Mouse (Mus musculus) liver (tissue): ENCODE measurements at regions not wholly inside any gene's neighbourhood (a gene's known extent, or its start where the extent isn't known, plus 50 kb on each side); places are given as distances from the start of the nearest gene placed in this dataset.

ENCODE experiments used
- DNase-seq: peaks from one replicate; pipeline ENCODE4 v3.0.0-alpha.2; 2020; ENCODE audit warnings: mixed read lengths

GRCm38 (mm10) chr9:94589672-94590071, 51.8 kb upstream of the 1190002N15Rik start:
- DNase-seq: no peak

GRCm38 (mm10) chr9:94604993-94605392, 64.7 kb upstream of the Slc9a9 start:
- DNase-seq: no peak

- no peak for DNase-seq
Measured at GRCm38 (mm10) chr9:94606422-94606821, 63.3 kb upstream of the Slc9a9 start.

DNA sequence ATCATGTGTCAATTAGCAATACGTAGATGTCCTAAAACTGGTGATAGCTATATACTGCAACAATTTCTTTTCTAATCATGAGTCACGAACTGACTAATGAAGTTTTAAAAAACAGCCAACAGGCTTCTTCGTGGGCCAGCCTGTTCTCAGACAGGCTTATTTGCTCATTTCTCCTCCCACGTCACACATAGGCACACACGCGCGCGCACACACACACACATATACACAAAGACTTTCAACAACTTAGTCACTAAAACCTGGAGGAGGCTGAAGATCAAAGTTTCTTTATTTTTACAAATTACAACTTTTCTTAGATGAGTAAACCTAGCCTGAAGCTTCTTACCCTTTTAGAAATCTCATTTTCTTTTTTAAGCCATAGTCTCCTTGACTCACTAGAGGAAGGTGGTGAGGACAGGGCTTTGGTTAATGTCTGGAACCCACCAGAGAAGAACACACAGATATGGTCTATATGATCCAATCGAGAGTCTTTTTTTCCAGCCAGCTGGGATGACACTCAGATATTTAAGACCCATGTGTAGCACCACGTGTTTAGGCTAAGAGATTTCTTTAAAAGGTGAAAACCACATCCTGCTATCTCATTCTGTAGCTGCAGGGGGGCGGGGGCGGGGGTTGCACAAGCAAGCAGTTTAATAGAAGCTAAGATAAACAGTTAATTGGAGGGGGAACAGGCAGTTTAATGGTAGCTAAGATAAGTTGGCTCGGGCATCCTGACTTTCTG, 62.5 kb upstream of the Slc9a9 start:
- peak; percentile 10 for DNase-seq

GRCm38 (mm10) chr9:94607750-94608106, 62.0 kb upstream of the Slc9a9 start:
- DNase-seq: no peak

DNA sequence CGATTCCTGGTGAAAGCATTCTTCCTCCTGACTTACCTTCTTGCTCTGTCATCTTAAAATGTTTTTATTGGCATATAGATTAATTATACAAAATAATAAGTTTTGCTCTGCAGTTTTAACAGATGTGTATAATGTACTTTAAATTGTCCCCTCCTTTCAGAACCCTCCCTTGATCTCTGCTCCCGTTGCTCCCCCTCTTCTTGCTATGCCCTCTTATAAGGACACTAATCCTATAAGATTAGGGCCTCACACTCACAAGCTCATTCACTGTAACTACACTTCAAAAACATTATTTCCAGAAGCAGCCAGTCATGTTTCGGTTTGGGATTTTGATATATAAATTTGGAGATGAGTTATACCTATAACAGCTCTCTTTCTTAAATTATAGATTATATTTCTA, 59.6 kb upstream of the Slc9a9 start:
- DNase-seq: no peak

- no peak for DNase-seq
Measured at GRCm38 (mm10) chr9:94610600-94611337, 58.9 kb upstream of the Slc9a9 start.

DNA sequence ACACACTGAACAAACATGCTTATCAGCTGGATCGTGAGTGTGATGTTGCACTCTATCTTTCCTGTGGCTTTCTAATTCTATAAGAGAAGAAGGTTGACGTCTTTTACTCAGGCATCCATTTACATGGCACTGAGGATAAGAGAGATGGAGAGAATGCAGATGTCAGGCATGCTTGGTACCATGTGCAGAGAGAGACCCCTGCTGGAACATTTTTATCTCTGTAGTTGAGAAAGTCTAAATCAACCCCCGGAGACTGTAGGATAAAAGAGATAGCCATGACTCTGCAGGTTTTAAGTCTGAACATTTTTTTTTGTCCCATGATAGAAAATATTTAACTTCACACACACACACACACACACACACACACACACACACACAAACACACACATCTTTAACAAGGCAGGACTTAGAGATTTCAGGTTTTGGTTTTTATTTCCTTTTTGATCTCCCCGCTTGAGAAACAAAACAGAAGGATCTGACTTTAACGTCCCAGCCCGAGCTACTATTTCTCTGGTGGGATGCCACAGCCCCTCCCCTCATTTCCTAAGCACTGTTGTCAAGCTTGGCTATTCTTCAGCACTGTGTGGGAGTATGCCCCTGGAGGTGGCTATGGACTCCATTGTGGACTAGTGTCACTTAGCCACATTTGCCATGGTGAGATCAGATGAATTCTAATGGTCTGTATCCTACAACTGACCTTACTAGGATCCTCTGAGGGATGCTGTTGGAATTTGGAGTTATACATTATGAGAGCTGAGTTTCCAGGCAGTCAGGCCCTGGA, 55.6 kb upstream of the Slc9a9 start:
- DNase-seq: no peak

GRCm38 (mm10) chr9:94615205-94615604, 54.5 kb upstream of the Slc9a9 start:
- no peak for DNase-seq

DNA sequence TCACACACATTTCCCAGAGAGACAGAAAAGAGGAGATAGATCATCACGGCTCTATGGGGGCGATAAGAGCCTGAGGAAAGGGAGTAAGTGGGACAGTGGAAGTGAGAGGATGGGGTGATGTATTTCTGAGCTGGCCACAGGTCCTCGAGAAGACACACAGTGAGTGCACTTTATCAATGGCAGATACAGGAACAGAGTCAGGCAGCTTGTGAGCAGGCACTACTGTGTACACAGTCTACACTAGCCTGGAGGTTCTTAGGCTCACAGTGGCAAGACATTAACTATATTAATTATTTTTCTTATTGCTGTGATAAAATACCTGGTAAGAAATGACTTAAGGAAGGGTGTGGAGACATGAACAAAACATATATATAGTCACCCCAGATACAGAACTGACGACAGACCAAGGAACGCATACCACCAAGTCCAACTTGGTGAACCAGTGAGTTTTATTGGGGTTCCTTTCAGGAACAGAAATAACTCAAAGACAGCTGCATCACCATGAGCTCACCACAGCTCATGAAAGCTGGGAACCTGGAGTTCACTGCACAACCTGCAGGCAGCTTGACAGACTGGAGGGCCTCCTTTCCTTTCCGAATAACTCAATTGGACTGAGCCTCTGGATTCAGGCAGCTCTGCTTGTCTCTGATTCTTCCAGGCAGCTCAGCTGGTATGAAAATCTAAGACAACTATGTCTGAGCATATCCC, 51.5 kb upstream of the Slc9a9 start:
- DNase-seq: no peak
